Mouse (Mus musculus): ENCODE data around the gene Tesk1. TPM values are rescaled to one million over a fixed set of nuclear protein-coding genes. Genes with fewer than 3 reads are reported as not detected.

Gene Tesk1
- total and polyA plus RNA-seq, 3 experiments = 1.9 to 6.0 (median 4.5) TPM

DNA sequence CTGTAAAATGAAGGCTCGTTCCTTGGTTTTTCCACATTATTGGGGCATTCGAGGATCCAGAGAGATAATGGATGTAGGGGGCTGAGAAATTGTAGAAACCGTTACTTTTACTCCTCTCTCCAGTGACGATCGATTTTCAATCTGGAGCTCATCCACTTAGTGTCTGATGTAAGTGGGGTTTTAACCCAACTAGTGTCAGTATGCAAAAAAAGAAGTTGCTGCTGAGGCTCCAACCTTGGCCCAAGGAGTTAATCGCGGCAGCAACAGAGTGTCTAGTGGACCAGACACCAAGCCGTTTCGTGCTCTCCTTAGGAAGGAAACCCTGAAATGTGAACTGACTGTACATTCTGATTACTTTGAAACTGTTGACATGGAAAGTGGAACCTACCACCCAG, 52.1 kb downstream of the Tesk1 start:
- H3K9ac ChIP-seq (ENCODE audit: insufficient read depth, low read depth) = peak overlapping the region; percentile 78
- peaks cover 0 to 14% of the 10 kb centered on the region in 2 experiments; a peak in 2 of 4 replicates for H3K4me1 ChIP-seq (ENCODE audit: control insufficient read depth in 1 of 2, insufficient read depth in 2 of 2)
- DNase-seq (ENCODE audit: extremely low read depth) = peak; percentile 19
- in situ Hi-C loops (cut with MboI; ENCODE audit: low pct_ligation_motif_present, low pct_unique_long_range_greater_than_20kb, low sequenced_read_pairs) = no loop called here
- no peak overlapping the region for H3K27ac ChIP-seq (ENCODE audit: insufficient read depth, low read depth)
- no peak for TF ChIP-seq CHD1 (IDR thresholded peaks at IDR 0.05; ENCODE audit: low read depth, low read length)
- no peak for TF ChIP-seq RAD21 (IDR thresholded peaks at IDR 0.05; ENCODE audit: low read depth, low read length)
- no peak for TF ChIP-seq KAT2A (IDR thresholded peaks at IDR 0.05; ENCODE audit: insufficient replicate concordance, low read length)
- no peak for TF ChIP-seq JUND (conservative IDR thresholded peaks at IDR 0.05; ENCODE audit: low read depth, low read length)
- TF ChIP-seq MYC (IDR thresholded peaks at IDR 0.05; ENCODE audit: low read depth, low read length) = no peak
- no peak for TF ChIP-seq TCF12 (IDR thresholded peaks at IDR 0.05; ENCODE audit: low read depth, low read length)
- no peak for TF ChIP-seq SIN3A (IDR thresholded peaks at IDR 0.05; ENCODE audit: low read length)
- TF ChIP-seq NELFE (IDR thresholded peaks at IDR 0.05; ENCODE audit: low read depth, low read length) = no peak
- TF ChIP-seq JUN (IDR thresholded peaks at IDR 0.05; ENCODE audit: insufficient read depth, low read depth, low read length) = no peak
- TF ChIP-seq POLR2AphosphoS2 (IDR thresholded peaks at IDR 0.05; ENCODE audit: low read depth, low read length) = no peak
- no peak for TF ChIP-seq CTCF (conservative IDR thresholded peaks at IDR 0.05 in 1 of 2, IDR thresholded peaks at IDR 0.05 in 1 of 2; ENCODE audit: low read depth in 2 of 2, low read length in 2 of 2)
- TF ChIP-seq MAFK (IDR thresholded peaks at IDR 0.05; ENCODE audit: insufficient replicate concordance, low read length) = no peak
- H3K4me2 ChIP-seq (ENCODE audit: insufficient read depth, low read depth, poor library complexity, severe bottlenecking) = peak overlapping the region; percentile 60
- peaks cover 4 to 31% of the 10 kb centered on the region in 2 experiments for H3K36me3 ChIP-seq (replicated peaks in 1 of 2; ENCODE audit: control insufficient read depth in 1 of 2, insufficient read depth in 1 of 2, low read length in 1 of 2)
- peak overlapping the region; percentile 65 to 78 (median 73) for H3K4me3 ChIP-seq (replicated peaks in 1 of 3; ENCODE audit: low read depth in 2 of 3, low read length in 2 of 3, poor library complexity in 1 of 3)
- H3K79me2 ChIP-seq (replicated peaks; ENCODE audit: control insufficient read depth, extremely low read depth, insufficient read depth, poor library complexity, severe bottlenecking) = no peaks in the 10 kb centered on the region
- H3K9me3 ChIP-seq (replicated peaks; ENCODE audit: low read length) = peaks cover 6% of the 10 kb centered on the region
- peaks cover 1% of the 10 kb centered on the region for H3K27me3 ChIP-seq (replicated peaks)
- dilution Hi-C loops (cut with MboI; ENCODE audit: extremely low pct_ligation_motif_present, extremely low pct_unique_long_range_greater_than_20kb, low sequenced_read_pairs) = no loop called here

DNA sequence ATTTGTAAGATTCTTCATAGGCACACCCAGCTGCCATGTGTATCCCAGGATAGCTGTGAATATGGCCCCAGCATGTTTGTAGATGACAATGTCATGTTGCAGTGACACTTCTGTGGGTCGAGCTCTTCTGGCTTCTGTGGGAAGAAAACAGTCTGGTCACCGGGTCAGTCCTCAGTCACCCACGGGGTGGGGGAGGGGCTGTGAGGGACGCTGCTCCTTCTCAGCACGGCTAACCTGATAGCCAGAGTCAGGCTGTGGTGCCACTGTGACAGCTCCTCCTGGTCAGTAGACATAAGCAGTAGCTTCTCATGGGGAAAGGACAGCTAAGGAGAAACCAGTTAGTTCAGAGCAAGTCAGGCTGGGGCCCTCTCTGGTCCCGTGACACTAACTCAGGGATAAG, 54.8 kb downstream of the Tesk1 start:
- Histone ChIP-seq H3K4me3 (replicated peaks in 1 of 3; ENCODE audit: low read depth in 2 of 3, low read length in 2 of 3, poor library complexity in 1 of 3) (no peak overlapping the region), H3K4me2 (ENCODE audit: insufficient read depth, low read depth, poor library complexity, severe bottlenecking) (no peak overlapping the region), H3K36me3 (replicated peaks in 1 of 2; ENCODE audit: control insufficient read depth in 1 of 2, insufficient read depth in 1 of 2, low read length in 1 of 2) (peaks cover 4 to 31% of the 10 kb centered on the region in 2 experiments), H3K9ac (ENCODE audit: insufficient read depth, low read depth) (no peak overlapping the region), H3K4me1 (ENCODE audit: control insufficient read depth in 1 of 2, insufficient read depth in 2 of 2) (peaks cover 0 to 24% of the 10 kb centered on the region in 2 experiments; a peak in 2 of 4 replicates), H3K27me3 (replicated peaks) (peaks cover 18% of the 10 kb centered on the region), H3K27ac (ENCODE audit: insufficient read depth, low read depth) (no peak overlapping the region), H3K79me2 (replicated peaks; ENCODE audit: control insufficient read depth, extremely low read depth, insufficient read depth, poor library complexity, severe bottlenecking) (no peaks in the 10 kb centered on the region), H3K9me3 (replicated peaks; ENCODE audit: low read length) (no peaks in the 10 kb centered on the region)
- DNase-seq (ENCODE audit: extremely low read depth) = no peak
- dilution Hi-C loops (cut with MboI; ENCODE audit: extremely low pct_ligation_motif_present, extremely low pct_unique_long_range_greater_than_20kb, low sequenced_read_pairs) (no loop called here), in situ Hi-C loops (cut with MboI; ENCODE audit: low pct_ligation_motif_present, low pct_unique_long_range_greater_than_20kb, low sequenced_read_pairs) (no loop called here)
- no peak for TF ChIP-seq SMC3 (IDR thresholded peaks at IDR 0.05; ENCODE audit: low read depth, low read length)

DNA sequence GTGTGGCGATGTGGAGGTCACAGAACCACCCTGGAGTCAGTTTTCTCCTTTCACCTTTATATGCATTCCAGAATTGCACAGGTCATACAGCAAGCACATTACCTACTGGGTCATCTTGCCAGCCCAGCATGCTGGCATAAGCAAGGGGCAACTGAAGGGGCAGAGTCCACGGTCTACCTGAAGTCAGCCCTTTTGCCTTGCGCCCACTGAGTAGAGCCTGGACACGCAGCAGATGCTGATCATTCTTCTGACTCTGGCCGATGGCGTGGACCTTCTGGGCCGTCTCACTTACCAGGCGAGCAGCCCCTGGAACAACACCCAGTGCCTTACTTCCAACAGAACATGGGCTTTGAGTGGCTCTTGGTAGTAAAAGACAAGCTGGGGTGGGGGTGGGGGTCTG, 55.7 kb downstream of the Tesk1 start:
- H3K27ac ChIP-seq (ENCODE audit: insufficient read depth, low read depth) = no peak overlapping the region
- TF ChIP-seq SMC3 (IDR thresholded peaks at IDR 0.05; ENCODE audit: low read depth, low read length) (no peak), JUND (conservative IDR thresholded peaks at IDR 0.05; ENCODE audit: low read depth, low read length) (no peak), NELFE (IDR thresholded peaks at IDR 0.05; ENCODE audit: low read depth, low read length) (no peak), RCOR1 (conservative IDR thresholded peaks at IDR 0.05; ENCODE audit: low read depth, low read length) (no peak), E2F4 (IDR thresholded peaks at IDR 0.05; ENCODE audit: insufficient replicate concordance, low read depth, low read length) (no peak), CHD1 (IDR thresholded peaks at IDR 0.05; ENCODE audit: low read depth, low read length) (no peak), UBTF (IDR thresholded peaks at IDR 0.05; ENCODE audit: low read depth, low read length) (no peak), POLR2A (IDR thresholded peaks at IDR 0.05; ENCODE audit: low read depth, low read length) (no peak), ZKSCAN1 (IDR thresholded peaks at IDR 0.05; ENCODE audit: borderline replicate concordance, low read depth, low read length) (no peak)
- peaks cover 0 to 24% of the 10 kb centered on the region in 2 experiments; a peak in 2 of 4 replicates for H3K4me1 ChIP-seq (ENCODE audit: control insufficient read depth in 1 of 2, insufficient read depth in 2 of 2)
- peaks cover 26% of the 10 kb centered on the region for H3K27me3 ChIP-seq (replicated peaks)
- H3K4me2 ChIP-seq (ENCODE audit: insufficient read depth, low read depth, poor library complexity, severe bottlenecking) = no peak overlapping the region
- H3K9me3 ChIP-seq (replicated peaks; ENCODE audit: low read length) = no peaks in the 10 kb centered on the region
- dilution Hi-C loops (cut with MboI; ENCODE audit: extremely low pct_ligation_motif_present, extremely low pct_unique_long_range_greater_than_20kb, low sequenced_read_pairs) (no loop called here), in situ Hi-C loops (cut with MboI; ENCODE audit: low pct_ligation_motif_present, low pct_unique_long_range_greater_than_20kb, low sequenced_read_pairs) (no loop called here)
- peaks cover 4 to 31% of the 10 kb centered on the region in 2 experiments for H3K36me3 ChIP-seq (replicated peaks in 1 of 2; ENCODE audit: control insufficient read depth in 1 of 2, insufficient read depth in 1 of 2, low read length in 1 of 2)
- no peak overlapping the region for H3K4me3 ChIP-seq (replicated peaks in 1 of 3; ENCODE audit: low read depth in 2 of 3, low read length in 2 of 3, poor library complexity in 1 of 3)
- H3K9ac ChIP-seq (ENCODE audit: insufficient read depth, low read depth) = no peak overlapping the region
- no peak for DNase-seq (ENCODE audit: extremely low read depth)
- H3K79me2 ChIP-seq (replicated peaks; ENCODE audit: control insufficient read depth, extremely low read depth, insufficient read depth, poor library complexity, severe bottlenecking) = no peaks in the 10 kb centered on the region
